Mouse (Mus musculus) limb, embryonic 10.5 days (tissue): ENCODE results near the gene Ctbp2. TPM values are rescaled to one million over a fixed set of nuclear protein-coding genes. Genes with fewer than 3 reads are reported as not detected.
A peak's percentile ranks its signal among the peaks of the same experiment; 100 is the strongest.

Experiments
- DNase-seq: peaks from one replicate; pipeline ENCODE4 v3.0.0-alpha.2; 2017; ENCODE audit warnings: low spot score
- H3K27ac ChIP-seq: fragments of 300-500 bp; sonication (generic); 2 replicates; pipeline ENCODE4 v1.5.1; 2016; ENCODE audit warnings: mild to moderate bottlenecking
- H3K27me3 ChIP-seq: fragments of 300-500 bp; sonication (generic); 2 replicates; pipeline ENCODE4 v1.6.1; 2016; ENCODE audit warnings: low read depth, mild to moderate bottlenecking; ENCODE audit not compliant: poor library complexity, severe bottlenecking
- H3K36me3 ChIP-seq: fragments of 300-500 bp; sonication (generic); 2 replicates; pipeline ENCODE4 v1.6.1; 2016; ENCODE audit warnings: mild to moderate bottlenecking, moderate library complexity
- H3K4me1 ChIP-seq: fragments of 300-500 bp; sonication (generic); 2 replicates; pipeline ENCODE4 v1.6.1; 2016
- H3K4me3 ChIP-seq: fragments of 300-500 bp; sonication (generic); 2 replicates; pipeline ENCODE4 v1.5.1; 2016; ENCODE audit warnings: mild to moderate bottlenecking, moderate library complexity
- H3K9me3 ChIP-seq: fragments of 300-500 bp; sonication (generic); replicated peaks from 2 replicates; pipeline ENCODE4 v1.6.1; 2016; ENCODE audit warnings: mild to moderate bottlenecking
- WGBS: fragments of 180-500 bp; shearing (Covaris S2); methylation state at CpG from one replicate; pipeline ENCODE4 v1.1.7; 2016; 5-methylcytosine and 5-hydroxymethylcytosine counted together
- polyA plus RNA-seq: library from polyadenylated mRNA; unstranded; fragments of >200 nt; fragmentation: Nextera tagmentation; extraction: Ambion mirVana; gene quantifications from 2 replicates; pipeline ENCODE4 v1.2.1, GENCODE M21; 2016

Gene Ctbp2
- 145 TPM in 2 replicates for polyA plus RNA-seq

DNA sequence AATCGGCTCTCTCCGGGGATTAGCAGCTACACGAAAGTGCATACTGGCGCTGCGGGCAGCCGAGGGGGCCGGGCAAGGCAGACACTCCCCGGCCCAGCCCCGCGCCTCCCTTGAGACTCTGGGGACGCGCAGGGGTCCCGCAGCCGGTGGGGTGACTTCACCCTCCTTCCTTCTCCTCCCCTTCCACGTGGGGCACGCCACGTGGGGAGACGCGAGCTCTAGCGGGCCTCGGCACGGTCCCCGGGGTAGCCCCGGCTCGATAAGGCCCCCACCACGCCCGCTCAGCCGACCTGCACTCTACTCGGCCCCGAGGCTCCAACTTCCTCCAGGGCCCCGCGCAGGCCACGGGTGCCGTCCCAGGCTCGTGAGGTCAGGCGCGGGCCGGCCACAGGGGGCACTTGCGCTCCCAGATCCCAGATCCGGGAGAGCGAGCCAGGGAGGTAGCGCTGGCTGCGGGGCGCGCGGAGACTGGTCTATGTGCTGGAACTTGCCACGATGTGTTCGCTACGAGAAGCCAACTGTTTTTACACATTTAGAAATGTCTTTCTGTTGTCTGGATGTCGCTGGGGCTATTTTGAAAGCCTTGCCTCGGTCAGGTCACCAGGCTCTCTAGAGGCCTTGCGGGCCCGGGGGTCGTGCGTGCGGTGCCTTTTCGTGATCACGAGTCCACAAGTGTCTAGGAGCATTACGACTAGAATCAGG lies at the start of gene Ctbp2:
Gene Ctbp2 (minus strand): TSS at position 356 of the 702 bp plus-strand sequence.
- WGBS, result under 1% methylated on average over 56 of the region's 59 CpGs
- H3K36me3 ChIP-seq, result no peaks in the 10 kb centered on the region
- peaks cover 34% of the 10 kb centered on the region for H3K4me1 ChIP-seq
- H3K4me3 ChIP-seq, result peak within 1 kb of the TSS; percentile 99
- no peaks in the 10 kb centered on the region for H3K9me3 ChIP-seq
- DNase-seq, result peak; percentile 89
- H3K27me3 ChIP-seq, result peaks cover 7% of the 10 kb centered on the region; the same call in 1 of the 2 replicates
- peak within 1 kb of the TSS; percentile 100 for H3K27ac ChIP-seq

DNA sequence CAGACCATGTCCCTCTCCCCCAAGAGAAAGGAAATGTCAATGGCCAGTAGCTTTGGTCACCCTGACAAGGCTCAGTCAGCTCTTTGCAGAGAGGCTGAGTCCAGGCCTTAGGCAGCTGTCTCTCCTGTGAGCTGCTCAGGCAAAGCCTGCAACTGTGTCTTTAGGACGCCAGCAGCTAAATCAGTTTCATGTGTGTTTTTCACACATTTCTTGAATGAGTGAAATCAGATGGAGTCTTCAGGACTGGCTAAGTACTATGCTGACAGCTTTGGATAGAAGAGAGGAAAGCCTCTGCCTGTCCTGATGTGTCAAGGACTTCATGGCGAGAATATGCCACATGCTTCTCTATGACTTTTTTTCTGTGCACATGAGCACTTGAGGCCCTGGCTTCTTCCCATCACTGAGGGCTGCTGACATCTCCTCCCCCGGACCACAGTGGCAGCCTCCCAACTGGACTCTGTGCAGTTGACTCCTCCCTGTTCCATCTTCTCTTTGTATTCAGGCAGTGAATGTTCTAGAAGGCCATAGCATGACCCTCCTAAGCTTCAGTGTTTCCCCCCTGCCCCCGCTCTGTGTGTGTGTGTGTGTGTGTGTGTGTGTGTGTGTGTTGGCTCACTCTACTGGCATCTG lies 47.4 kb upstream of the Ctbp2 start:
- no peak overlapping the region for H3K27ac ChIP-seq
- peaks cover 9% of the 10 kb centered on the region for H3K4me1 ChIP-seq
- H3K9me3 ChIP-seq, result no peaks in the 10 kb centered on the region
- H3K27me3 ChIP-seq, result no peaks in the 10 kb centered on the region
- DNase-seq, result no peak
- 86% methylated on average over 4 of the region's 4 CpGs for WGBS
- no peak overlapping the region for H3K4me3 ChIP-seq
- H3K36me3 ChIP-seq, result no peaks in the 10 kb centered on the region

- Histone ChIP-seq H3K27me3 (no peaks in the 10 kb centered on the region), H3K9me3 (no peaks in the 10 kb centered on the region), H3K4me3 (no peak overlapping the region), H3K36me3 (no peaks in the 10 kb centered on the region), H3K4me1 (peaks cover 6% of the 10 kb centered on the region; the same call in 1 of the 2 replicates), H3K27ac (no peak overlapping the region)
- DNase-seq, result no peak
- 91% methylated on average over 3 of the region's 3 CpGs for WGBS
Observed at GRCm38 (mm10) chr7:133168928-133169327, 44.8 kb upstream of the Ctbp2 start.

- Histone ChIP-seq H3K9me3 (no peaks in the 10 kb centered on the region), H3K4me3 (no peak overlapping the region), H3K36me3 (no peaks in the 10 kb centered on the region), H3K4me1 (peaks cover 6% of the 10 kb centered on the region; the same call in 1 of the 2 replicates), H3K27me3 (no peaks in the 10 kb centered on the region), H3K27ac (no peak overlapping the region)
- WGBS, result 96% methylated on average over 2 of the region's 2 CpGs
- no peak for DNase-seq
Observed at GRCm38 (mm10) chr7:133167903-133168302, 43.7 kb upstream of the Ctbp2 start.

- Histone ChIP-seq H3K4me1 (peaks cover 13% of the 10 kb centered on the region), H3K27ac (no peak overlapping the region), H3K9me3 (no peaks in the 10 kb centered on the region), H3K4me3 (no peak overlapping the region), H3K36me3 (no peaks in the 10 kb centered on the region), H3K27me3 (no peaks in the 10 kb centered on the region)
- 86% methylated on average over 2 of the region's 2 CpGs for WGBS
- DNase-seq, result no peak
Observed at GRCm38 (mm10) chr7:133164770-133165169, 40.6 kb upstream of the Ctbp2 start.

DNA sequence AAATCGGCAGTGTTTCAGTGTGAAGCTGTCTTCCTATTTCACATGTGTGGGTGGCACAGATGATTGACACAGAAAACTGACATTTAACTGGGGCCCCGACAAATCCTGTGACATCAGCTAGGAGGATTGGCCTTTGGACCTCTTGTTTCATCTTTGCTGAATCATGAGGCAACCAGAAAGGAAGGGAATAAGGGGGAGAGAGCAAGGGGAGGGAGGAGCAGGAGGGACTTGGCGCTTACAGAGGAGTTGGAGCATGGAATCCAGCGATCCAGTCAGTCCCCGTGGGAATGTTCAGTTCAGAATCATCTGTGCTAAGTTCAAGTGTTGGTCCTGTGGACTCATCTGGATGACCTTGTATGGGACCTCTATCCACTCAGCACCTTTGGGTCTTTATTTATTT lies 38.9 kb upstream of the Ctbp2 start:
- no peaks in the 10 kb centered on the region for H3K9me3 ChIP-seq
- 85% methylated on average over 5 of the region's 5 CpGs for WGBS
- H3K27me3 ChIP-seq, result no peaks in the 10 kb centered on the region
- H3K4me1 ChIP-seq, result peaks cover 16% of the 10 kb centered on the region
- H3K27ac ChIP-seq, result no peak overlapping the region
- no peak for DNase-seq
- no peak overlapping the region for H3K4me3 ChIP-seq
- no peaks in the 10 kb centered on the region for H3K36me3 ChIP-seq

DNA sequence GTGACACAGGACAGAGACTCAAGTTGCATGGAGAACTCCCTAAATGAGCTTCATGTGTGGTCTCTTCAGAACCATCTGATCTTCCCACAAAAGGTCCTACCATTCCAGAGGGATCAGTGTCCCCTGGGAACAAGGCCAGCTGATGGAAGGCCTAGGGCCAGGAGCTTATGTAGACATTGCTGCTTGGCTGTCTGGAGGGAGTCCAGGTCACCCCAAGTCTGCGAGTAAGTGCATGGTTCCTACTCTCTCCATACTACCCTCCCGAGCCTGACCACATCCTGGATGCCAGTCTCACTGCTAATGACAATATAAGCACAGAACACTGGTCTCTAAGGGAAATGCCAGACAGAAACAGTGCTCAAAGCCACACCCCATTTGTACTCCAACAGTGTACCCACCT lies 38.0 kb upstream of the Ctbp2 start:
- 72% methylated on average over 2 of the region's 2 CpGs for WGBS
- no peaks in the 10 kb centered on the region for H3K36me3 ChIP-seq
- peak overlapping the region; percentile 20; the same call in 1 of the 2 replicates for H3K27ac ChIP-seq
- H3K4me1 ChIP-seq, result peaks cover 17% of the 10 kb centered on the region
- H3K27me3 ChIP-seq, result no peaks in the 10 kb centered on the region
- H3K9me3 ChIP-seq, result no peaks in the 10 kb centered on the region
- DNase-seq, result no peak
- H3K4me3 ChIP-seq, result no peak overlapping the region

DNA sequence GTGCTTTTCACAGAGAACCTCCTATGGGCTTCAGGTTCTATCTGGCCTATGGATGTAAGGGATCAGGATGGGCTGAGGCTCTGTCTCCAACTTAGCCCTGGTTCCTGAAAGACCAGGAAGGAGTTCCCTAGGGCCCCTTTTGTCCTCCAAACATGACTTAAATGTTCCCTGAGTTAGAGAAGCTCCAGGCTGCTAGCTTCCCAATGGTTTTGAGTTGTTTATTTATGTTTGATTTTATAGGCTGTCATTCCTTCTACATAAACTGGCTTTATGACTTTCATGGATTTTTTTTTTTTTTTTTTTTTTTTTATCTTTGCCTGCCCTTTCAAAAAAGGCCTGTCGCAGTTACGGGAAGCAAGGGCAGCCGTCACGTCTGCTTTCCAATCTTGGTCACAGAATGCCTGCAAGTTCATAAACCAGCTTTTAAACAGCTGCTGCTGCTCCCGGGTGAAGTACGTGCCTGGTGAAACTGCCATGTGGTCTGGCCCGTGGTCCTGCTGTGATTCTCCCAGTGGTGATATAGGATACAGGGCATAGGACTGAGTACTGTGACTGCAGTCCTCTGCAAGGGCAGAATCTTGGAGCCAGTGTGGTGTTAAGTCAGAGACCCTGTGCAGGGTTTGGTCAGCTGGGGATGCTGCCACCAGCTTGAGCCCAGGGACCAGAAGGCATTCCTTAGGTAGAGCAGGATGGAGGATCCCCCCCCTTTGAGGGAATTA lies 37.4 kb upstream of the Ctbp2 start:
- Histone ChIP-seq H3K27ac (peak overlapping the region; percentile 20; the same call in 1 of the 2 replicates), H3K27me3 (no peaks in the 10 kb centered on the region), H3K9me3 (no peaks in the 10 kb centered on the region), H3K4me1 (peaks cover 17% of the 10 kb centered on the region), H3K4me3 (no peak overlapping the region), H3K36me3 (no peaks in the 10 kb centered on the region)
- no peak for DNase-seq
- 51% methylated on average over 7 of the region's 7 CpGs for WGBS

- Histone ChIP-seq H3K4me1 (peaks cover 31% of the 10 kb centered on the region), H3K4me3 (no peak overlapping the region), H3K27ac (no peak overlapping the region), H3K9me3 (no peaks in the 10 kb centered on the region), H3K27me3 (no peaks in the 10 kb centered on the region), H3K36me3 (no peaks in the 10 kb centered on the region)
- 90% methylated on average over 3 of the region's 3 CpGs for whole genome bisulfite sequencing
- DNase-seq, result no peak
Observed at GRCm38 (mm10) chr7:133159519-133159918, 35.4 kb upstream of the Ctbp2 start.

GRCm38 (mm10) chr7:133155621-133156020 lies 31.5 kb upstream of the Ctbp2 start:
- WGBS, result 74% methylated on average over 12 of the region's 12 CpGs
- H3K4me3 ChIP-seq, result no peak overlapping the region
- peaks cover 18% of the 10 kb centered on the region for H3K4me1 ChIP-seq
- H3K27me3 ChIP-seq, result no peaks in the 10 kb centered on the region
- no peaks in the 10 kb centered on the region for H3K36me3 ChIP-seq
- no peak for DNase-seq
- H3K27ac ChIP-seq, result no peak overlapping the region
- H3K9me3 ChIP-seq, result no peaks in the 10 kb centered on the region

DNA sequence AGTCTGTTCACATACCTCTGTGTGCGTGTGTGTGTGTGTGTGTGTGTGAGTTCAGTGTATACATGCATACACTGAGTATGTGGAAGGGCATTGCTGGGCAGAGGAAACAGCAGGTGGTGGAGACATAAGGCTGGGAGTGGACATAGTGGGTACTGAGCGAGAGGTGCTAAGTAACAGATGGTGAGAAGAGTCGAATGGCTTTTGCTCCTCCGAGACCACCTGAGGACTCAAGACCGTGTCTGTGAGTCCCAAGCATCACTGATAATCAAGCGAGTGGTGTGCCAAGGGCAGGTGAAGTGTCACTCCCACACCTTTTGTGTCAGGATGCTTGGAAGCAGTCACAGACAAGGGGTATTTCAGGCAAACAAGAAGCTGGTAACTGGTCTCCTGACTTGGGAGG lies 30.7 kb upstream of the Ctbp2 start:
- Histone ChIP-seq H3K4me1 (peaks cover 18% of the 10 kb centered on the region), H3K9me3 (no peaks in the 10 kb centered on the region), H3K27me3 (no peaks in the 10 kb centered on the region), H3K27ac (0 out of 2 replicates have a peak overlapping the region, but pooled peaks have one; percentile 26), H3K36me3 (no peaks in the 10 kb centered on the region), H3K4me3 (no peak overlapping the region)
- 76% methylated on average over 6 of the region's 6 CpGs for WGBS
- no peak for DNase-seq

DNA sequence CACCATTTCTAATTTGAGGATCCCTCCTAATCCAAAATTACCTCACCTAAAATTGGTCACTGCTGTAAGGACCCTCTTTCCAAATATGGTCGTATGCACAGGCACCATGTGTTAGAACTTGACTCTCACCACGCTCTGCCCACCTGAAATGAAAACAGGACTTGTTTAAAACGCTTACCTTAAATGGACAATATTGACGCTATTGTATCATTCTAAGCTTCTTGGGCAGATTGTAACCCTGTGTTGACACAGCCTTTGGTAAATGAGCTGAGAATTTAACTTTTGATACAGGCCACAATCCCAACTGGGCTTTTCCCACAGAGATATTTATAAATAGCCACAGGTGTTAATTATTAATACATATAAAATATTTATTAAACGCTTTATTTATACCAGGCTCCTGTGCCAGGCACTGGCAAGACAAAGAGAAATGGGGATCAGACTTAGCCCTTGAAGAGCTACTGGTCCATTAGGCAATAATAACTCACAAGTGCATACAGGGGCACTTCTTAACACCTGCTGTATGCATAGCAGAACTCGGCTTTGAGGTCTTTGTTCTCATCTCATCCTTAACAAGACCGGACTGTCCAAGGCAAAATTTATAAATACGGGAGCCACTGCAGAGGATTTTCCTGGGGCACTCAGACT lies 15.7 kb upstream of the Ctbp2 start:
- no peak overlapping the region for H3K4me3 ChIP-seq
- H3K9me3 ChIP-seq, result no peaks in the 10 kb centered on the region
- H3K27me3 ChIP-seq, result no peaks in the 10 kb centered on the region
- 92% methylated on average over 8 of the region's 8 CpGs for WGBS
- DNase-seq, result no peak
- H3K27ac ChIP-seq, result no peak overlapping the region
- no peaks in the 10 kb centered on the region for H3K36me3 ChIP-seq
- no peaks in the 10 kb centered on the region for H3K4me1 ChIP-seq
